Mouse (Mus musculus) liver, embryonic 14.5 days (tissue): ENCODE data around the gene Osbpl3.

ENCODE experiments used
- CTCF ChIP-seq: IDR thresholded peaks from 2 replicates; pipeline ENCODE4 v1.5.1; 2016; ENCODE audit warnings: antibody characterized with exemption, low read depth, control low read depth
- EP300 ChIP-seq: IDR thresholded peaks from 2 replicates; pipeline ENCODE4 v1.6.1; 2016; ENCODE audit warnings: antibody characterized with exemption, low read depth

DNA sequence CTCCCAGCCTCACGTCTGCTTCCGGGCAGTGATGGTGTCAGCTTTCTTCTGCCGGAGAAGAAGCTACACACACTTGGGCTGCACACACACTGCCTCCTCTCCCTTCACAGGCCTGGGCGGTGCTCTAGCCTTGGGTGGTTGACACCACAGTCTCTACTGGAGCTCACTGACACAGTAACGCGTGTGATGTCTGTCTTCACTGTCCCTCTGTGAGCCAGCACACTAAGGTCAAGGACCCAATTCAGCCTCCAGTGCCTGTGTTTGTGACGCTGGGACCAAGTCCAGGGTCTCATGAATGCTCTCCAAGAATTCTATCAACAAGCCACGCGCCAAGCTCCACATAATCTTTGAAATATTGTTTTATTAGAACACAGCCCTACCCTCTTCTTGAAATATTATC is 158.3 kb downstream of the Osbpl3 start:
- TF ChIP-seq EP300 = no peak
- TF ChIP-seq CTCF = no peak
